Mouse (Mus musculus): Measurements from ENCODE around the gene Edaradd. TPM values are rescaled to one million over a fixed set of nuclear protein-coding genes. Genes with fewer than 3 reads are reported as not detected.

Edaradd gene
- polyA plus RNA-seq, 1 experiment from 2014 or later, result 5.8 TPM

- H3K9me3 ChIP-seq, result no peaks in the 10 kb centered on the region
- no peaks in the 10 kb centered on the region for H3K27me3 ChIP-seq
- ATAC-seq (ENCODE audit: insufficient number of reproducible peaks, low FRiP score, low TSS enrichment, low read depth), result no peak
- peaks cover 2% of the 10 kb centered on the region; the same call in 1 of the 2 replicates for H3K4me1 ChIP-seq
- 82% methylated on average over 7 of the region's 7 CpGs for WGBS
- no peak overlapping the region for H3K4me2 ChIP-seq
- no peak overlapping the region for H3K27ac ChIP-seq
- peaks cover 35% of the 10 kb centered on the region for H3K36me3 ChIP-seq
- H3K9ac ChIP-seq, result no peak overlapping the region
- H3K4me3 ChIP-seq, result no peak overlapping the region
These were observed 65.4 kb downstream of the Edaradd start for GRCm38 (mm10) chr13:12454686-12455390.

GRCm38 (mm10) chr13:12453150-12453549 lies 67.1 kb downstream of the Edaradd start:
- 85% methylated on average over 14 of the region's 14 CpGs for WGBS
- H3K4me2 ChIP-seq, result no peak overlapping the region

GRCm38 (mm10) chr13:12442008-12442587 lies 78.1 kb downstream of the Edaradd start:
- H3K27ac ChIP-seq, result no peak overlapping the region
- H3K9ac ChIP-seq, result no peak overlapping the region
- 67% methylated on average over 2 of the region's 2 CpGs for WGBS
- no peaks in the 10 kb centered on the region for H3K27me3 ChIP-seq
- H3K36me3 ChIP-seq, result peaks cover 57% of the 10 kb centered on the region
- H3K4me3 ChIP-seq, result no peak overlapping the region
- H3K4me1 ChIP-seq, result no peaks in the 10 kb centered on the region
- ATAC-seq (ENCODE audit: insufficient number of reproducible peaks, low FRiP score, low TSS enrichment, low read depth), result no peak; the same call in 1 of the 2 replicates
- H3K9me3 ChIP-seq, result no peaks in the 10 kb centered on the region
- H3K4me2 ChIP-seq, result no peak overlapping the region

More at GRCm38 (mm10) chr13:12453150-12453549, 67.1 kb downstream of the Edaradd start:
- Histone ChIP-seq H3K9me3 (no peaks in the 10 kb centered on the region), H3K27me3 (no peaks in the 10 kb centered on the region), H3K4me1 (no peaks in the 10 kb centered on the region), H3K9ac (no peak overlapping the region), H3K27ac (no peak overlapping the region), H3K4me3 (no peak overlapping the region), H3K36me3 (peaks cover 36% of the 10 kb centered on the region)
- no peak for ATAC-seq (ENCODE audit: insufficient number of reproducible peaks, low FRiP score, low TSS enrichment, low read depth)

GRCm38 (mm10) chr13:12440813-12441212 lies 79.4 kb downstream of the Edaradd start:
- Histone ChIP-seq H3K36me3 (peaks cover 53% of the 10 kb centered on the region), H3K4me3 (no peak overlapping the region), H3K4me2 (no peak overlapping the region), H3K27ac (no peak overlapping the region), H3K4me1 (no peaks in the 10 kb centered on the region), H3K9me3 (no peaks in the 10 kb centered on the region), H3K27me3 (no peaks in the 10 kb centered on the region), H3K9ac (no peak overlapping the region)
- WGBS, result 92% methylated on average over 6 of the region's 6 CpGs
- ATAC-seq (ENCODE audit: insufficient number of reproducible peaks, low FRiP score, low TSS enrichment, low read depth), result no peak

GRCm38 (mm10) chr13:12439586-12439985 lies 80.7 kb downstream of the Edaradd start:
- 95% methylated on average over 3 of the region's 3 CpGs for WGBS
- H3K4me2 ChIP-seq, result no peak overlapping the region
- ATAC-seq (ENCODE audit: insufficient number of reproducible peaks, low FRiP score, low TSS enrichment, low read depth), result no peak

GRCm38 (mm10) chr13:12433843-12434242 lies 86.4 kb downstream of the Edaradd start:
- no peak for ATAC-seq (ENCODE audit: insufficient number of reproducible peaks, low FRiP score, low TSS enrichment, low read depth)
- Histone ChIP-seq H3K4me3 (no peak overlapping the region), H3K27ac (no peak overlapping the region), H3K4me2 (no peak overlapping the region), H3K9me3 (no peaks in the 10 kb centered on the region), H3K4me1 (no peaks in the 10 kb centered on the region), H3K36me3 (peaks cover 86% of the 10 kb centered on the region), H3K9ac (no peak overlapping the region), H3K27me3 (no peaks in the 10 kb centered on the region)
- 88% methylated on average over 5 of the region's 5 CpGs for WGBS

More at GRCm38 (mm10) chr13:12439586-12439985, 80.7 kb downstream of the Edaradd start:
- no peaks in the 10 kb centered on the region for H3K27me3 ChIP-seq
- H3K27ac ChIP-seq, result no peak overlapping the region
- no peak overlapping the region for H3K9ac ChIP-seq
- no peak overlapping the region for H3K4me3 ChIP-seq
- H3K4me1 ChIP-seq, result no peaks in the 10 kb centered on the region
- H3K36me3 ChIP-seq, result peaks cover 63% of the 10 kb centered on the region
- no peaks in the 10 kb centered on the region for H3K9me3 ChIP-seq

- no peak for ATAC-seq (ENCODE audit: insufficient number of reproducible peaks, low FRiP score, low TSS enrichment, low read depth)
- WGBS, result 95% methylated on average over 13 of the region's 13 CpGs
These were observed 91.7 kb downstream of the Edaradd start for GRCm38 (mm10) chr13:12428556-12428955.

More at GRCm38 (mm10) chr13:12428556-12428955, 91.7 kb downstream of the Edaradd start:
- Histone ChIP-seq H3K27ac (no peak overlapping the region), H3K4me3 (no peak overlapping the region), H3K4me1 (no peaks in the 10 kb centered on the region), H3K9ac (no peak overlapping the region), H3K36me3 (peaks cover 91% of the 10 kb centered on the region), H3K4me2 (no peak overlapping the region), H3K9me3 (no peaks in the 10 kb centered on the region), H3K27me3 (no peaks in the 10 kb centered on the region)

Other genes starting within 250 kb of the Edaradd start
- 158 and 510 TPM in 2 replicates for gene Actn2, start 179.7 kb downstream of the Edaradd start, polyA plus RNA-seq (2015; fragmentation: Nextera tagmentation; extraction: Ambion mirVana)
- 13.4 and 14.2 TPM in 2 replicates for gene Heatr1, start 125.4 kb downstream of the Edaradd start, polyA plus RNA-seq (2015; fragmentation: Nextera tagmentation; extraction: Ambion mirVana)
- 23.4 and 23.6 TPM in 2 replicates for gene Lgals8, start 55.5 kb downstream of the Edaradd start, polyA plus RNA-seq (2015; fragmentation: Nextera tagmentation; extraction: Ambion mirVana)
- 5.1 and 6.6 TPM in 2 replicates for gene Ero1lb, start 45.4 kb upstream of the Edaradd start, polyA plus RNA-seq (2015; fragmentation: Nextera tagmentation; extraction: Ambion mirVana)